Mouse (Mus musculus) heart, embryonic 13.5 days (tissue): ENCODE data around the gene Elovl7. TPM values are rescaled to one million over a fixed set of nuclear protein-coding genes. Genes with fewer than 3 reads are reported as not detected.

Source experiments
- ATAC-seq: fragments of 200-750 bp; cut with Nextera tagmentation; 2 replicates; pipeline ENCODE4 v1.8.0; 2017; ENCODE audit warnings: moderate TSS enrichment; ENCODE audit not compliant: insufficient number of reproducible peaks, low FRiP score, low TSS enrichment; ENCODE audit errors: extremely low read depth
- H3K27ac ChIP-seq: fragments of 300-500 bp; sonication (generic); replicated peaks from 2 replicates; pipeline ENCODE4 v1.5.1; 2015; ENCODE audit warnings: moderate library complexity, mild to moderate bottlenecking, inconsistent platforms
- H3K27me3 ChIP-seq: fragments of 300-500 bp; sonication (generic); replicated peaks from 2 replicates; pipeline ENCODE4 v1.6.1; 2015; ENCODE audit warnings: mild to moderate bottlenecking, inconsistent platforms
- H3K36me3 ChIP-seq: fragments of 300-500 bp; sonication (generic); 2 replicates; pipeline ENCODE4 v1.6.1; 2015; ENCODE audit warnings: mild to moderate bottlenecking, inconsistent platforms
- H3K4me1 ChIP-seq: fragments of 300-500 bp; sonication (generic); 2 replicates; pipeline ENCODE4 v1.6.1; 2015; ENCODE audit warnings: inconsistent platforms
- H3K4me2 ChIP-seq: fragments of 300-500 bp; sonication (generic); 2 replicates; pipeline ENCODE4 v1.6.1; 2015; ENCODE audit warnings: inconsistent platforms, mild to moderate bottlenecking, moderate library complexity
- H3K4me3 ChIP-seq: fragments of 300-500 bp; sonication (generic); 2 replicates; pipeline ENCODE4 v1.5.1; 2015; ENCODE audit warnings: moderate library complexity, mild to moderate bottlenecking, inconsistent platforms
- H3K9ac ChIP-seq: fragments of 300-500 bp; sonication (generic); 2 replicates; pipeline ENCODE4 v1.6.1; 2015; ENCODE audit warnings: inconsistent platforms, mild to moderate bottlenecking, moderate library complexity
- H3K9me3 ChIP-seq: fragments of 300-500 bp; sonication (generic); 2 replicates; pipeline ENCODE4 v1.6.1; 2016; ENCODE audit warnings: inconsistent platforms
- WGBS: fragments of 180-500 bp; shearing (Covaris S2); methylation state at CpG from one replicate; pipeline ENCODE4 v1.1.7; 2015; ENCODE audit warnings: mixed read lengths; 5-methylcytosine and 5-hydroxymethylcytosine counted together
- polyA plus RNA-seq: library from polyadenylated mRNA; unstranded; fragments of >200 nt; fragmentation: Nextera tagmentation; extraction: Ambion mirVana; gene quantifications from 2 replicates; pipeline ENCODE4 v1.2.1, GENCODE M21; 2015

Gene Elovl7
- polyA plus RNA-seq, 1 experiment from 2014 or later, result 2.4 TPM

DNA sequence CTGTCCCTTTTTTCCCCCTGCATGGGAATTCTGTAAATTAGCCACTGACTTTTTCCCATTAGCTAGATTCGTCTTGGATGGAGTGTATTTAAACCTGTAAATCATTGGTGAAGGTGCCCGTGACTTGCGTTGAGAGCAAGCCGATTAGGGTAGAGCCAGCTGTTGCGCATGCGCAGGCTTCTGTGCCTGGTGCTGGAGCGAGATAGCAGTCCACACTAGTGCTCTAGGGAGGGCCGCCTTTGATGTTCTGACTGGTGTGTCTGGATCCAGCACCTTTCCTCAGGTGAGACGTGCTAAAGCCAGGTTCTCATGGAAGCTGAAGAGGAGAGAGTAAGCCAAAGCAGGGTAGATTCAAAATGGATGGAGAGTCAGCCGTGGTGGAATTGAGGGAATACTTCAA lies 112.1 kb downstream of the Elovl7 start:
- no peak overlapping the region for H3K4me2 ChIP-seq
- 91% methylated on average over 10 of the region's 10 CpGs for WGBS
- no peak for ATAC-seq

DNA sequence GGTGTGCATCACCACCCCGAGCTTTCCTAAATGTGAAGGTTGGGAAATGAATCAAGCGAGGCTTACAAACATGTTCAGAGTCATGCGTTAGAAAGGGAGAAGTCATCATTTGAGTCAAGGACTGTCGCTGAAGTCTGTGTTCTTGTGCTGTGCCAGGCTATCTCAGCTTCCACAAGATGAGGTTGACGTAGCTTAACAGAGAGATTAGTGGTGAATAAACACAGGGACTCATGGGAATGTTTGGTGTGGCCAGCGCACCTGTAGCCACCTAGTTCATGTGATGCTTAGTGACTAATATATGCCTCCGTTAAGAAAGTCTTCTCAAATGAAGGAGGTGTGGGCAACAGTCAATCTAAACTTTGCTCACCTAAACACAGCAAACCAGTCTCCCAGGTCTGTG lies 112.8 kb downstream of the Elovl7 start:
- Histone ChIP-seq H3K9me3 (no peaks in the 10 kb centered on the region), H3K4me1 (no peaks in the 10 kb centered on the region), H3K9ac (no peak overlapping the region), H3K36me3 (peaks cover 14% of the 10 kb centered on the region; the same call in 1 of the 2 replicates), H3K27ac (no peak overlapping the region), H3K4me2 (no peak overlapping the region), H3K4me3 (no peak overlapping the region), H3K27me3 (peaks cover 51% of the 10 kb centered on the region)
- no peak for ATAC-seq
- 86% methylated on average over 7 of the region's 7 CpGs for WGBS

More for the DNA sequence above, 112.1 kb downstream of the Elovl7 start:
- Histone ChIP-seq H3K4me1 (no peaks in the 10 kb centered on the region), H3K9ac (no peak overlapping the region), H3K36me3 (peaks cover 10% of the 10 kb centered on the region; the same call in 1 of the 2 replicates), H3K4me3 (no peak overlapping the region), H3K27ac (no peak overlapping the region), H3K9me3 (no peaks in the 10 kb centered on the region), H3K27me3 (peaks cover 58% of the 10 kb centered on the region)

DNA sequence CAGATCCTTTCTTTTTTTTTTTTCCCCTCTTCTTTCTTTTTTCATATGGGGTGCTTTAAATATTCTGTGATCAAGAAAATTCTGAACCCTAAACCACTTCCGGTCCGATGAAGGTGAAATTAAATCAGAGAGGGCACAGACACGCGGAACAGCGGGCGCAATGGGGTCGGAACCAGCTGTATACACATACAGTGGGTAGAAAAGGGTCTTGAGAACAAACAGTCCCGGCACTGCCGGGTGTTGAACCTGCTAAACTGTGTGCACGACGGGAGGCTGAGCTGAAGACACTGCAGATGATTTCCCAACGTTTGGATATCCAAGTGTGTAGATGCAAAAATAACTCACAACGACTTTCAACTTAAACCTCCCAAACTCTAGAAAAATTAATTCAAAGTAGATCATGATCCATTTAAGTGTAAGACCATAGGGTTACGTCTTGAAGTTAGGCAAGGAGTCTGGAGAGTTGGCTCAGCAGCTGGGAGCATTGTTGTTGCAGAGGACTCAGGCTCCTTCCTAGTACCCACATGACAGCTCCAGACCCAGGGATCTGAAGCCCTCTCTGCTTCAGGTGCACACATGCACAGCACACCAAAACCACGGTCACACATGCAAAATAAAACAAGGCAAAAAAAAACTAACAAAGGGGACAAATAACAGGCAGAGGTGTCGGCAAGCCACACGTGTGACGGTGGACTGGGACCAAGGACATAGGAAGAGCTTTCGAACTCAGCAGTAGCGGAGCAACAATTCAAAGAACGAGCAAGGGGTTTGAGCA lies 114.4 kb downstream of the Elovl7 start:
- Histone ChIP-seq H3K9me3 (no peaks in the 10 kb centered on the region), H3K9ac (no peak overlapping the region), H3K27me3 (peaks cover 37% of the 10 kb centered on the region), H3K4me1 (no peaks in the 10 kb centered on the region), H3K27ac (no peak overlapping the region), H3K36me3 (peaks cover 14% of the 10 kb centered on the region; the same call in 1 of the 2 replicates), H3K4me3 (no peak overlapping the region), H3K4me2 (no peak overlapping the region)
- WGBS, result 88% methylated on average over 21 of the region's 21 CpGs
- no peak for ATAC-seq

- ATAC-seq, result no peak
- 59% methylated on average over 3 of the region's 3 CpGs for WGBS
Observed at GRCm38 (mm10) chr13:108329693-108330092, 115.5 kb downstream of the Elovl7 start.

More at GRCm38 (mm10) chr13:108329693-108330092, 115.5 kb downstream of the Elovl7 start:
- Histone ChIP-seq H3K27ac (no peak overlapping the region), H3K4me3 (no peak overlapping the region), H3K27me3 (peaks cover 27% of the 10 kb centered on the region), H3K4me1 (no peaks in the 10 kb centered on the region), H3K36me3 (peaks cover 14% of the 10 kb centered on the region; the same call in 1 of the 2 replicates), H3K4me2 (no peak overlapping the region), H3K9ac (no peak overlapping the region), H3K9me3 (no peaks in the 10 kb centered on the region)

Other genes starting within 250 kb of the Elovl7 start
- gene Smim15, start 170.0 kb upstream of the Elovl7 start, polyA plus RNA-seq, result 28.9 and 29.4 TPM in 2 replicates
- gene Ndufaf2, start 55.8 kb upstream of the Elovl7 start, polyA plus RNA-seq, result 55.4 and 57.9 TPM in 2 replicates
- gene Ercc8, start 55.7 kb upstream of the Elovl7 start, polyA plus RNA-seq, result 10.3 and 14.8 TPM in 2 replicates
- gene Depdc1b, start 101.9 kb downstream of the Elovl7 start, polyA plus RNA-seq, result 4.0 and 4.6 TPM in 2 replicates
- 23.8 and 26.1 TPM in 2 replicates for gene Pde4d, start 235.5 kb downstream of the Elovl7 start, polyA plus RNA-seq